Mouse (Mus musculus) neural tube, embryonic 13.5 days (tissue): ENCODE measurements around the gene Rxra. TPM values are rescaled to one million over a fixed set of nuclear protein-coding genes. Genes with fewer than 3 reads are reported as not detected.

ENCODE experiments used
- ATAC-seq: fragments of 200-750 bp; cut with Nextera tagmentation; 2 replicates; pipeline ENCODE4 v1.8.0; 2017; ENCODE audit warnings: low read depth, mild to moderate bottlenecking, moderate TSS enrichment, moderate library complexity
- H3K27ac ChIP-seq: fragments of 300-500 bp; sonication (generic); replicated peaks from 2 replicates; pipeline ENCODE4 v1.5.1; 2015; ENCODE audit warnings: moderate library complexity, mild to moderate bottlenecking, inconsistent platforms
- H3K27me3 ChIP-seq: fragments of 300-500 bp; sonication (generic); 2 replicates; pipeline ENCODE4 v1.6.1; 2015; ENCODE audit warnings: mild to moderate bottlenecking, inconsistent platforms
- H3K36me3 ChIP-seq: fragments of 300-500 bp; sonication (generic); 2 replicates; pipeline ENCODE4 v1.6.1; 2015; ENCODE audit warnings: mild to moderate bottlenecking, inconsistent platforms
- H3K4me1 ChIP-seq: fragments of 300-500 bp; sonication (generic); replicated peaks from 2 replicates; pipeline ENCODE4 v1.6.1; 2015; ENCODE audit warnings: inconsistent platforms
- H3K4me2 ChIP-seq: fragments of 300-500 bp; sonication (generic); 2 replicates; pipeline ENCODE4 v1.6.1; 2015; ENCODE audit warnings: inconsistent platforms, mild to moderate bottlenecking, moderate library complexity
- H3K4me3 ChIP-seq: fragments of 300-500 bp; sonication (generic); 2 replicates; pipeline ENCODE4 v1.5.1; 2015; ENCODE audit warnings: mild to moderate bottlenecking, inconsistent platforms
- H3K9ac ChIP-seq: fragments of 300-500 bp; sonication (generic); 2 replicates; pipeline ENCODE4 v1.6.1; 2015; ENCODE audit warnings: moderate library complexity, mild to moderate bottlenecking, inconsistent platforms
- H3K9me3 ChIP-seq: fragments of 300-500 bp; sonication (generic); 2 replicates; pipeline ENCODE4 v1.6.1; 2016; ENCODE audit warnings: inconsistent platforms
- WGBS: fragments of 180-500 bp; shearing (Covaris S2); methylation state at CpG from one replicate; pipeline ENCODE4 v1.1.7; 2015; 5-methylcytosine and 5-hydroxymethylcytosine counted together
- polyA plus RNA-seq: library from polyadenylated mRNA; unstranded; fragments of >200 nt; fragmentation: Nextera tagmentation; extraction: Ambion mirVana; gene quantifications from 2 replicates; pipeline ENCODE4 v1.2.1, GENCODE M21; 2015

The Rxra gene
- polyA plus RNA-seq, 1 experiment from 2014 or later, result 3.2 TPM

DNA sequence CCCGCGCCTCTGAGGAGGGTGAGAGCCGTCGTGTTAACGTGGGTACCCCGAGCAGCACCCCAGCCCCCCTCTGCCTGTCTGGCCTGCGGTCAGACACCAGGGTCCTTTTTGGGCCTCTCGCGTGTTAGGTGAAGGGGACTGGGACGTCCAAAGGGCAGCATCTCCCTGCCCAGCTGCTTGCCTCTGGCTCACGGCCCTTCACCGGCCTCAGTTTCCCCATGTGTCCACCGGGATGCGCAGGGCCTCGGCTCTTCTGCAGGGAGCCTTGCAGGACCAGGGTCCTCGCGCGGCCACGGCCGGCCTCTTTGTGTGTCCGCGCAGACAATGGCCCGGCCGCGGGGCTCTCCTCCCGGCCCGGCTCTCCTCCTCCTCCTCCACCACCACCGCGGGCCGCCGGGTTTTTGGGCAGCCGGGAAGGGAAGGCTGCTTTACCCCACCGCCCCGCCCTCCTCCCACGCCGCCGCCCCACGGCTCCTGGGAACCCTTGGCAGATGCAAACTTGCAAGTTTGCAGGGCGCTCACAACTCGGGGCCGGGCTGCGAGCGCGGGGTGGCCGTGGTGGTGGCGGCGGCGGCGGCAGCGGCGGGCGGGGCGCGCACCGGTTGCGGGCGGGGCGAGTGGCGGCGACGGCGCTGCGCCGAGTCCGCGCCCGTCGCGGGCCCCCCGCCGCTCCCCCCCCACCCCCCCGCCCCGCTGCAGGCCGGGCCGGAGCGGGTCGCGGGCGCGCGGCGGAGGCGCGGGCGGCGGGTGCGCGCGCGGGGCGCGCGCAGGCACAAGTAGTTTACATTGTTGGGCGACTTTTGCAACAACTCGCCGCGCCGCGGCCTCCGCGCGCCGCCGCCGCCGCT is 462 bp downstream of the Rxra start:
- Histone ChIP-seq H3K36me3 (no peaks in the 10 kb centered on the region), H3K4me1 (peaks cover 64% of the 10 kb centered on the region), H3K9ac (peak overlapping the region; percentile 89), H3K9me3 (no peaks in the 10 kb centered on the region), H3K4me2 (peak overlapping the region; percentile 82), H3K27ac (peak overlapping the region; percentile 87), H3K27me3 (peaks cover 11% of the 10 kb centered on the region), H3K4me3 (peak overlapping the region; percentile 73)
- WGBS, result under 1% methylated on average over 55 of the region's 106 CpGs
- peak; percentile 17 for ATAC-seq

DNA sequence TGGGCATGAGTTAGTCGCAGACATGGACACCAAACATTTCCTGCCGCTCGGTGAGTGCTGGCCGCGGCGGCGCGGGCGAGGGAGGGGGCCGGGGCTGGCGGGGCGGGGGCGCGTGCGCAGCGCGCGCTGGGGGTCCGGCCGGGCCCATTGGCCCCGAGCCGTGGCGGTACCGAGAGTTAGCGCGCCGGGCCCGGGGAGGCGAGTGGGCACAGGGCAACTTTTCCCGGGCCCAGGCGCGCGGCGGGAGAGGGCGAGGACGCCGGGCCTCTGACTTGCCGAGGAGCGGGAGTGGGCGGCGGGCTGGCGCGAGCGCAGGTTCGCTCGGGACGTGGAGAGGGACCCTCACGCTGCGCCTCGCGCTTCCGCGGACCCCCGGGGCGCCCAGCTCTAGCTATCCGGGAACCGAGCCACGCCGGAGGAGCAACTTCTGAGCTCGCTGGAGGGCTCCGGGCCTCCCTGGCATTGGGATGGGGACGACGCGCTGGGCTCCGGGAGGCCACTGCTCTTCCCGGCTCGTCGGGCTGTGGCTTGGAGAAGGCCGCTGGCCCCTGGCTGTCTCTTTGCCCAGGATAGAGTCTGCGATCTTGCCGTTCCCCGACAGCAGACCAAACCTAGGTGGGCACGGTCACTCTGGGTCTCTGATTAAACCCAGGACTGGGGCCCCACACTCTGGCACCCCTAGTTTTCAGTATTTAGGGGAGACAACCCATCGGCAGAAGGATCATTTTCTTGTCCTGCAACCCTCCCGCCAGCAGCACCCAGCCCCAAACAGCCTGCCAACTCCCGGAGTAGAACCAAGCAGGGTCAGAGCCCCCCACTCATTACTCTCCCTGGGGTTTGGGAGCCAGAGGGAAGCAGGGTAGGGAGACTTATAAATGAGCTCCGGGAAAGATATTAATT is 1.4 kb downstream of the Rxra start:
- peak; percentile 16; the same call in 1 of the 2 replicates for ATAC-seq
- peaks cover 11% of the 10 kb centered on the region for H3K27me3 ChIP-seq
- under 1% methylated on average over 65 of the region's 77 CpGs for WGBS
- H3K4me2 ChIP-seq, result peak overlapping the region; percentile 82
- no peaks in the 10 kb centered on the region for H3K9me3 ChIP-seq
- H3K27ac ChIP-seq, result peak overlapping the region; percentile 87
- H3K9ac ChIP-seq, result peak overlapping the region; percentile 89
- no peaks in the 10 kb centered on the region for H3K36me3 ChIP-seq
- peaks cover 64% of the 10 kb centered on the region for H3K4me1 ChIP-seq
- H3K4me3 ChIP-seq, result peak overlapping the region; percentile 73

DNA sequence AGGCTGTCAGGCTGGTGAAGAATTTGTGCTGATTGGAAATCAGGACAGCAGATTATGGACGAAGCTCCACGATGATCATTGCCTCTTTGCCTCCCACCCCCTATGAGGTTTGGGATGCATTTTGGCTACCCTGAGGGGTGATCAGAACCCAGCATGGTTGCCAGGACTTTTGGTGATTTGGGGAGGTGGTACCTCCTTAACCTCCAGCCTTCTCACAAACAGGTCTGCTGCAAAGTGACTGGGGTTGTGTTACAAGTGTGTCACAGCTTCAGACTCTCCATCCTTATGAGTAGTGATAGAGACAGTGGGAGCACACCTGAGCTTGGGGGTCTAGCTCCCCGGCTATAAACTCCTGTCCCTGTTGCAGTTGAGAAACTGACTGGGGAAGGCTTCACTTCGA is 2.1 kb downstream of the Rxra start:
- 14% methylated on average over 4 of the region's 4 CpGs for WGBS
- Histone ChIP-seq H3K9me3 (no peaks in the 10 kb centered on the region), H3K4me1 (peaks cover 67% of the 10 kb centered on the region), H3K4me3 (peak overlapping the region; percentile 73), H3K36me3 (no peaks in the 10 kb centered on the region), H3K9ac (peak overlapping the region; percentile 89), H3K4me2 (peak overlapping the region; percentile 82), H3K27ac (peak overlapping the region; percentile 87), H3K27me3 (peaks cover 6% of the 10 kb centered on the region)
- no peak for ATAC-seq

DNA sequence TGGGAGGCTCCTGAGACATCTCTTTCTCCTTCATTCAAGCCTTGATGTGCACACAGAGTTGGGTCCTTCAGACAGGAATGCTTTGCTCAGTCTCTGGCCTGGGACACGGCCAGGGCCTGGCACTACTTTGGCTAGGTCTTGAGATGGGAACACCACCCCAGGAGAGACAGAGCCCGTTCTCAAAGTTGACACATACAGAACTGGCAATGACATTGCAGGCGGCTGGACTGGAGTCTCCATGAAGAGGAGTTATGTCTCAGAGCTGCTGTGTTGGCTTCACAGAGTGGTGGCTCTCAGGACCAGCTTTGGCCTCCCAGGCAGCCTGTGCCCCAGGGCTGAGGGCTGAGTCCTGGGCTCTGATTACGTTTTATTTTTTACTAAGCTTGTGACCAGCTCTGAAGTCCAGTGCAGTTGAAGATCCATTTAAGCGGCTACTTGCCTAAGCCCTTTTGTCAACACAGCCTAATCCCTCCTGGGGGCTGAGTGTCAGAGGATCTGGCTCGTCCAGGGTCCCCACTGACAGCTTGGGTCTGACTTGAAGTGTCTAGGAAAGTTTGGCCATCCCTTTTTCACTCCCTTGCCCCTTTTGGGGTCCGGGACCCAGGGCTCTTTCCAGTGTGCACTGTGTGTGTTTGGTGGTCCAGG is 2.7 kb downstream of the Rxra start:
- Histone ChIP-seq H3K27me3 (peaks cover 4% of the 10 kb centered on the region; the same call in 1 of the 2 replicates), H3K9ac (peak overlapping the region; percentile 89), H3K4me2 (peak overlapping the region; percentile 82), H3K9me3 (no peaks in the 10 kb centered on the region), H3K36me3 (no peaks in the 10 kb centered on the region), H3K4me1 (peaks cover 74% of the 10 kb centered on the region), H3K4me3 (peak overlapping the region; percentile 73), H3K27ac (no peak overlapping the region; the same call in 1 of the 2 replicates)
- ATAC-seq, result no peak
- WGBS, result 47% methylated on average over 7 of the region's 7 CpGs

DNA sequence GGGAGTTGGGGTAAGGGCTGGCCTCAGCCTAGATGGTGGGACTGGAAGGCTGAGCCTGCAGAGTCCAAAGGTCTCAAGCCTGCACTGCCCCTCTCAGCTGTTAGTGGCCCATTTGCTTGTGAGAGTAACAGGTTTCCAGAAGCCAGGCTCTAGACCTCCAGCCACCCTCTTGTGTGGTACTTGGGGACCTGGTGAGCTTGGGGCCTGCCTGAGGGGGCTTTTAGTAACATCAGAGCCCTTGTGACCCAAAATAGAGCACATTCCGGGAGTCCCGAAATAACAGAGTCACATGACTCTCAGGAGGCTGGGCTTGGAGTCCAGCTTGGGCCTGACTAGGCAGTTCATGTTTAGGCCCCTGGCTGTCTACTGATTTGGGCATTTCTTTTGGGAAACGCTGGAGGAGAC is 3.4 kb downstream of the Rxra start:
- peak overlapping the region; percentile 82 for H3K4me2 ChIP-seq
- no peak for ATAC-seq
- WGBS, result 29% methylated on average over 3 of the region's 3 CpGs
- 0 out of 2 replicates have a peak overlapping the region, but pooled peaks have one; percentile 34 for H3K9ac ChIP-seq
- peak overlapping the region; percentile 73; the same call in 1 of the 2 replicates for H3K4me3 ChIP-seq
- H3K9me3 ChIP-seq, result no peaks in the 10 kb centered on the region
- H3K27me3 ChIP-seq, result peaks cover 4% of the 10 kb centered on the region; the same call in 1 of the 2 replicates
- 0 out of 2 replicates have a peak overlapping the region, but pooled peaks have one; percentile 18 for H3K27ac ChIP-seq
- no peaks in the 10 kb centered on the region for H3K36me3 ChIP-seq
- H3K4me1 ChIP-seq, result peaks cover 80% of the 10 kb centered on the region

DNA sequence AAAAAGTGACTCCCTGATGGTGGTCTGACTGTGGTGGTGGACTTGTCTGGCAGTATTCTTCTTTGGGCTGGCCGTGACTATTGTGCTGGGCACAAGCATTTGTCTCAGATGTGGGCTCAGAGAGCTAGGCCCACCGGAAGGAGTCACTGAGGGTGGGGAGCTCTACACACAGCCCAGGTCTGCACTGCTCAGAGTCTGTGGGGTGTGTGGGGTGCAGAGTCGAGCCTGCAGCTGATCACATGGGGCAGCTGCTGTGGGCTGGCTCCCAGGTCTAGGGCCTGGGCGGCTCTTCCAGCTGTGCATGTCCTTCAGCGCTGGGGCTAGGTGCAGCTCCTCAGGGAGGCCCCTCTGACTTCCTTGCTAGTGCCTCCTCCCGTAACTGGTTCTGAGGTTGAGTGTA is 3.8 kb downstream of the Rxra start:
- H3K4me2 ChIP-seq, result peak overlapping the region; percentile 82
- WGBS, result 71% methylated on average over 6 of the region's 6 CpGs
- H3K4me1 ChIP-seq, result peaks cover 85% of the 10 kb centered on the region
- no peaks in the 10 kb centered on the region for H3K36me3 ChIP-seq
- no peak overlapping the region for H3K4me3 ChIP-seq
- no peak for ATAC-seq
- 0 out of 2 replicates have a peak overlapping the region, but pooled peaks have one; percentile 18 for H3K27ac ChIP-seq
- peaks cover 4% of the 10 kb centered on the region; the same call in 1 of the 2 replicates for H3K27me3 ChIP-seq
- peak overlapping the region; percentile 52; the same call in 1 of the 2 replicates for H3K9ac ChIP-seq
- H3K9me3 ChIP-seq, result no peaks in the 10 kb centered on the region

DNA sequence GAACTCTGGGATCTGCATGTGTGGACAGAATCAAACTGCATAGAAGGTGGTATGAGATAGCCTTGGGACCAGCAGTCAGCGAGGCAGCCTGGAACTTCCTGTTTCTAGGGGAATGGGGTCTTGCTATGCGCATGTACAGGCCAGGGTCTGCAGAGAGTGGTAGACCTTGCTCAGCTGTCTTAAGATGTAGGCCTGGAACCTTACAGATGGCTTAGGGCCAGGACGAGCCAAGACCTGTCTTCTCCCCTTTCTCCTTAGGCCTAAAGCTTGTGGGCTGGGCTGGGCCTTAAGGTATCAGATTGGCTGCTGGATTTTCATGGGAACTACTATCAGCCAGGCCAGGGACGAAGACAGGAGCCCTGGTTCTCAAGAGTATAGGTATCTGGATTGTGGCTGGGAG is 4.4 kb downstream of the Rxra start:
- Histone ChIP-seq H3K27me3 (peaks cover 4% of the 10 kb centered on the region; the same call in 1 of the 2 replicates), H3K4me2 (peak overlapping the region; percentile 82), H3K27ac (no peak overlapping the region), H3K9ac (peak overlapping the region; percentile 52; the same call in 1 of the 2 replicates), H3K9me3 (no peaks in the 10 kb centered on the region), H3K4me3 (no peak overlapping the region), H3K4me1 (peaks cover 88% of the 10 kb centered on the region), H3K36me3 (no peaks in the 10 kb centered on the region)
- no peak for ATAC-seq
- 82% methylated on average over 4 of the region's 4 CpGs for WGBS

DNA sequence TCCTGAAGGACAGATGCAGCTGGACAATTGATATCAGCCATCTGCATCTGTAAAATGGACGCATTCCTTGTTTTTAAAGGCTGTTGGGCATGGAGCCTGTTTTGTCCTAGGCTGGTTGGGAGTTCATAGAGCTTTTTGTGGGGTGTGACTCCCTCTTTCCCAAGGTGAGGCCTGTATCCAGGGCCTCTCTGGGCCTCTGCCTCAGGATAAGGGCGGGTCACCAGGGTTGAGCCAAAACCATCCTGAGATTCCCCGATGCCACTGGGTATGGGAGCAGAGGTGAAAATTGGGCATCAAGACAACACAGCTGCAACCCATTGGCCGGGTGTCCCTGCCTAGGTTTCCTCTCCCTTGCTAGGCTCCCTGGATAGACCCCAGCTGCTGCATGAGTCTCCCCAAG is 5.2 kb downstream of the Rxra start:
- peak overlapping the region; percentile 47; the same call in 1 of the 2 replicates for H3K9ac ChIP-seq

DNA sequence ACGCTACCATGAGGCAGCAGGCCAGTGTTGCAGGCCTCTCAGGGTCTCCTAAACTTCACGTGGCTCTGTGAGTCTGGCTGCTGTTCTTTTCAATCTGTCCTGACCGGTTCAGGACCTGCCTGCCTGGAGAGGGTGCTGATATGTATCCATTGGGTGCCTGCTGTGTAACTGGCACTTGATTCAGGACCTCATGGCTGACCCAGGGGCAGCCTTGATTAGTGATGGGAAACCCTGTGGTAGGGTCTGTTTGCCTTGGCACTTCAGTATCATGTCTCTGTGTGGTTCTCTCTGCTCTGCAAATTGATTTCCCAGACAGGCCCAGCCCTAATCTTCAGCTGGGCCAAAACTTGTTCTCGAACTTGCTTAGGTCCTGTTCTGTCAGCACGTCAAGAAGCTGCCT is 5.9 kb downstream of the Rxra start:
- H3K4me1 ChIP-seq, result peaks cover 78% of the 10 kb centered on the region
- H3K9ac ChIP-seq, result peak overlapping the region; percentile 47
- no peaks in the 10 kb centered on the region for H3K9me3 ChIP-seq
- 0 out of 2 replicates have a peak overlapping the region, but pooled peaks have one; percentile 20 for H3K4me2 ChIP-seq
- ATAC-seq, result no peak; the same call in 1 of the 2 replicates
- 48% methylated on average over 5 of the region's 5 CpGs for WGBS
- peak overlapping the region; percentile 82 for H3K27ac ChIP-seq
- no peaks in the 10 kb centered on the region for H3K36me3 ChIP-seq
- no peak overlapping the region for H3K4me3 ChIP-seq
- H3K27me3 ChIP-seq, result peaks cover 4% of the 10 kb centered on the region; the same call in 1 of the 2 replicates

More for the DNA sequence above, 5.2 kb downstream of the Rxra start:
- Histone ChIP-seq H3K4me3 (no peak overlapping the region), H3K4me1 (peaks cover 81% of the 10 kb centered on the region), H3K4me2 (no peak overlapping the region), H3K27me3 (peaks cover 4% of the 10 kb centered on the region; the same call in 1 of the 2 replicates), H3K27ac (peak overlapping the region; percentile 82), H3K36me3 (no peaks in the 10 kb centered on the region), H3K9me3 (no peaks in the 10 kb centered on the region)
- 65% methylated on average over 4 of the region's 4 CpGs for WGBS
- no peak for ATAC-seq

DNA sequence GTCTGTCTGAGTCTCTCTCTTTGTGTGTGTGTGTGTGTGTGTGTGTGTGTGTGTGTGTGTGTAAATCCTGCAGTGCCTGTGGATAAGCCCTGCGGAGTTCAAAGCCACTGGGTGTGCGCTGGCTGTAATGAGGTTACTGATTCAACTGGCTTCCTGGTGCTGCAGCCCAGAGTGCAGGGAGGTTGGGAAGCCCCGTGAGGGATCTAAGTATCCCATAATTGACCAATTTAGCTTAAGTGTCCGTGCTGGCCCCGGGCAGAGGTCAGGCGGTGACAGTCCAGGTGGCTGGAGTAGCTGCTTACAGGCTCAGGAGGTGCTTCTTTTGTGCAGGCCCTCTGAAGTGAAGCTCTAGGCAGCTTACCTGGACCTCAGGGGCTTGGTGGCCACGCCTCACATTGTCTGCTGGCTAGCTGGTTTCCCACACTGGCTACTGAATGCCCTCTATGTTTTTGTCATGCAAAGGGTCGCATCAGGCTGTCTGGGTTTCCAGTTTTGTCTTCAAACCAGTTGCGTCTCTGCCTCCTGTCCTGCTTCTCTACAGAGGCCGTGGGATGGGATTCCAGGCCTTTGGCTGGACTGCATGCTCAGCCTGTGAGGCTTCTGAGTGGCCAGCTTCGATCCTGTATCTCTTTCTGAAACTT is 7.9 kb downstream of the Rxra start:
- no peak for ATAC-seq
- Histone ChIP-seq H3K4me3 (no peak overlapping the region), H3K36me3 (no peaks in the 10 kb centered on the region), H3K9me3 (no peaks in the 10 kb centered on the region), H3K9ac (0 out of 2 replicates have a peak overlapping the region, but pooled peaks have one; percentile 26), H3K4me2 (no peak overlapping the region), H3K27me3 (peaks cover 4% of the 10 kb centered on the region; the same call in 1 of the 2 replicates), H3K4me1 (peaks cover 63% of the 10 kb centered on the region), H3K27ac (no peak overlapping the region)
- WGBS, result 31% methylated on average over 11 of the region's 11 CpGs

DNA sequence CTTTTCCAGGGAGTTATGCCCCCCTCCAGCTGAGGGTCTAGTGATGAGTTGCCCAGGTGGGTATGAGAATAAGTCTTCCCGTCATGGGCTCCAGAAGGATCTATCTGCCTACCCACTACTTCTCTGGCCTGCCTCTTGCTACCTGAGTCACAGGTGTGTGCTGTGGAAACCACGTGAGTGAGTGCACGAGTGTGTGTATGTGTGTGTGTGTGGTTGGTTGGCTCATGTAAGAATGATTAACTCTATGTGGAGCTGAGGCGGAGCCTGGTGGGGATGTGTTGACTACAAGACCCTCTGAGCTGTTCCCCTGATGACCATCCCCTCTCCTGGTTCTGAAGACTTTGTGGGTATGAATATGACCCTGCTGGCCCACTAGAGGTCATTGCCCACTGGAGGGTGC is 9.7 kb downstream of the Rxra start:
- Histone ChIP-seq H3K4me1 (peaks cover 53% of the 10 kb centered on the region), H3K27ac (no peak overlapping the region), H3K4me3 (no peak overlapping the region), H3K36me3 (no peaks in the 10 kb centered on the region), H3K27me3 (no peaks in the 10 kb centered on the region), H3K9me3 (no peaks in the 10 kb centered on the region), H3K9ac (no peak overlapping the region), H3K4me2 (no peak overlapping the region)
- no peak for ATAC-seq
- 94% methylated on average over 4 of the region's 4 CpGs for whole genome bisulfite sequencing
